Mouse (Mus musculus): ENCODE measurements at regions not wholly inside any gene's neighbourhood (a gene's known extent, or its start where the extent isn't known, plus 50 kb on each side); places are given as distances from the start of the nearest gene placed in this dataset.

- Histone ChIP-seq H3K4me1 (ENCODE audit: control insufficient read depth, insufficient read depth, low read length) (no peaks in the 10 kb centered on the region), H3K79me2 (replicated peaks; ENCODE audit: control insufficient read depth, insufficient read depth, low read length) (no peaks in the 10 kb centered on the region), H3K27ac (no peak overlapping the region), H3K4me3 (no peak overlapping the region), H3K36me3 (ENCODE audit: control insufficient read depth, insufficient read depth, low read length) (no peaks in the 10 kb centered on the region), H3K9ac (ENCODE audit: low read depth, low read length) (no peak overlapping the region), H3K27me3 (ENCODE audit: control insufficient read depth, insufficient read depth, low read length) (no peaks in the 10 kb centered on the region)
- 93% methylated on average over 1 of the region's 1 CpGs for WGBS
- DNase-seq: no peak
- intact Hi-C loops (cut with DNase I): no loop called here
- TF ChIP-seq CTCF (IDR thresholded peaks at IDR 0.05) (no peak), POLR2A (IDR thresholded peaks at IDR 0.05; ENCODE audit: insufficient read depth, low read depth, low read length) (no peak), EP300 (IDR thresholded peaks at IDR 0.05; ENCODE audit: insufficient read depth, low read depth, low read length) (no peak)
These were observed 850.8 kb downstream of the 5730522E02Rik start for GRCm38 (mm10) chr11:25359723-25360122.

- H3K4me1 ChIP-seq (ENCODE audit: control insufficient read depth, insufficient read depth, low read length): no peaks in the 10 kb centered on the region
- H3K9ac ChIP-seq (ENCODE audit: low read depth, low read length): no peak overlapping the region
- H3K27me3 ChIP-seq (ENCODE audit: control insufficient read depth, insufficient read depth, low read length): no peaks in the 10 kb centered on the region
- no peak for DNase-seq
- WGBS: 10% methylated on average over 10 of the region's 10 CpGs
- H3K79me2 ChIP-seq (replicated peaks; ENCODE audit: control insufficient read depth, insufficient read depth, low read length): no peaks in the 10 kb centered on the region
- H3K36me3 ChIP-seq (ENCODE audit: control insufficient read depth, insufficient read depth, low read length): no peaks in the 10 kb centered on the region
- no peak overlapping the region for H3K4me3 ChIP-seq
- H3K27ac ChIP-seq: no peak overlapping the region
- intact Hi-C loops (cut with DNase I): no loop called here
- TF ChIP-seq CTCF (IDR thresholded peaks at IDR 0.05) (no peak), EP300 (IDR thresholded peaks at IDR 0.05; ENCODE audit: insufficient read depth, low read depth, low read length) (no peak), POLR2A (IDR thresholded peaks at IDR 0.05; ENCODE audit: insufficient read depth, low read depth, low read length) (no peak)
These were observed 852.7 kb downstream of the 5730522E02Rik start for GRCm38 (mm10) chr11:25357717-25358411.

DNA sequence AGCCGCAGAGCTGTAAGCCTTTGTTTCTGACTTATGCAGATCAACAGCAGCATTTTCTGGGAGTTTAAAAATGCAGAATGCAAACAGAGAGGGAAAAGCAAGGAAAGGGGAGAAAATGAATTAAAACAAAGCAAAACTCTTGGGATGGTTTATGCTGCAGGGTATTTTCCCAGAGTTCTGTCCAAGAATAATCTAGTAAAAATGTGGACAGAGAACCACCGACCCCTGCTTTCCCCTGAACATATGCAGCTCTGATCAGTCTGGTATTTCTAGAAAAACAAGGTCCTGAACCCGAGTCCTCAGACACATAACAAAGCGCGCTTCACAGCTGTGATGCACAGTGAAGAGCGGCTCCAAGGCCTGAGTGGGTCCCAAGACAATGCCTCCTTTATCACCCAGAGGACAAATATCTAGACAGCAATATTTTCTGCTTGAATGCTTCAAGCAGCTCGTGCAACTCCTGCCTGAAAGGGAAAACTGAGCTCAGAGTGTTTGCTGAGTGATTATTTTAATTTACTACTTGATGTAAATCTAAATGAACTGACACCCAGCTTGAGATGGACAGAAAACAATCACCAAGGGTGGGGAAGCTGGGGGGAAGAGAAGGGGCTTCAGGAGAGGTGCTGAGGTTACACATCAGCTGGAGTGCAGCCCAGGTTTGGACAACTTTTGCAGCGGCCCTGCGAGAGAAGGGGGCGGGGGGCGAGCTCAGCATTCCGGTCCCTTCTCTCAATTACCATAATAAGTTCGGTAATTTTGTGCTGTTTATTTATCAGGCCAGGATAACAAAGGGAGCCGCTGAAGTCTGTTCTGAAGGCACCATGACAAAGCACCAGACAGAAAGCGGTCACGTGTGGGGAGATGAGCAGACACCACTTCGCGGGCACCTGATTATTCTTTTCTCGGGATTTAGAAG is 853.6 kb downstream of the 5730522E02Rik start:
- Histone ChIP-seq H3K4me3 (no peak overlapping the region), H3K4me1 (ENCODE audit: control insufficient read depth, insufficient read depth, low read length) (no peaks in the 10 kb centered on the region), H3K79me2 (replicated peaks; ENCODE audit: control insufficient read depth, insufficient read depth, low read length) (no peaks in the 10 kb centered on the region), H3K36me3 (ENCODE audit: control insufficient read depth, insufficient read depth, low read length) (no peaks in the 10 kb centered on the region), H3K27ac (no peak overlapping the region), H3K27me3 (ENCODE audit: control insufficient read depth, insufficient read depth, low read length) (no peaks in the 10 kb centered on the region), H3K9ac (ENCODE audit: low read depth, low read length) (no peak overlapping the region)
- intact Hi-C loops (cut with DNase I): no loop called here
- no peak for TF ChIP-seq EP300 (IDR thresholded peaks at IDR 0.05; ENCODE audit: insufficient read depth, low read depth, low read length)
- TF ChIP-seq CTCF (IDR thresholded peaks at IDR 0.05): no peak
- no peak for TF ChIP-seq POLR2A (IDR thresholded peaks at IDR 0.05; ENCODE audit: insufficient read depth, low read depth, low read length)
- WGBS: 27% methylated on average over 19 of the region's 19 CpGs
- no peak for DNase-seq

- no peak for DNase-seq
- H3K27me3 ChIP-seq (ENCODE audit: control insufficient read depth, insufficient read depth, low read length): no peaks in the 10 kb centered on the region
- intact Hi-C loops (cut with DNase I): no loop called here
These were observed 874.9 kb downstream of the 5730522E02Rik start for GRCm38 (mm10) chr11:25335667-25336066.

DNA sequence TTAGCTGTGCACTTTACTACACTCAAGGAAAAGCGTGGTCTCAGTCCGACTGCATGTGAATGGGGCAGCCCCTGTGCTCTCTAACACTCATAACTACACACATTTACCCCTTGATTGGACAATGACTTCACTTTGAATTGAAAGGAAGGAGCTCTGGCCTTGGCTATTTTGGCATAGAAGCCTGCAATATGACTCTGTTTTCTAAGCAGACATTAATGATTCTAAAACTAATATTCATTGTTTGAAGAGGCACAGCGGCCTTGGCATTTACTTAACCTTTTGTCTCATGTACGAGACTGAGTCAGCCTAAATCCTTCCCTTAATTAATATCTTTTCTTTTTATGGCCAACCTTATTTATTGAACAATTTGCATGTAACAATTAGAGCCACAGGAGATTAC is 879.9 kb downstream of the 5730522E02Rik start:
- no peak for DNase-seq
- WGBS: 81% methylated on average over 4 of the region's 4 CpGs
- intact Hi-C loops (cut with DNase I): no loop called here
- Histone ChIP-seq H3K4me3 (no peak overlapping the region), H3K36me3 (ENCODE audit: control insufficient read depth, insufficient read depth, low read length) (no peaks in the 10 kb centered on the region), H3K27me3 (ENCODE audit: control insufficient read depth, insufficient read depth, low read length) (no peaks in the 10 kb centered on the region), H3K9ac (ENCODE audit: low read depth, low read length) (no peak overlapping the region), H3K4me1 (ENCODE audit: control insufficient read depth, insufficient read depth, low read length) (no peaks in the 10 kb centered on the region), H3K27ac (no peak overlapping the region), H3K79me2 (replicated peaks; ENCODE audit: control insufficient read depth, insufficient read depth, low read length) (no peaks in the 10 kb centered on the region)
- TF ChIP-seq EP300 (IDR thresholded peaks at IDR 0.05; ENCODE audit: insufficient read depth, low read depth, low read length) (no peak), CTCF (IDR thresholded peaks at IDR 0.05) (no peak), POLR2A (IDR thresholded peaks at IDR 0.05; ENCODE audit: insufficient read depth, low read depth, low read length) (no peak)

More at GRCm38 (mm10) chr11:25335667-25336066, 874.9 kb downstream of the 5730522E02Rik start:
- Histone ChIP-seq H3K36me3 (ENCODE audit: control insufficient read depth, insufficient read depth, low read length) (no peaks in the 10 kb centered on the region), H3K9ac (ENCODE audit: low read depth, low read length) (no peak overlapping the region), H3K79me2 (replicated peaks; ENCODE audit: control insufficient read depth, insufficient read depth, low read length) (no peaks in the 10 kb centered on the region), H3K4me3 (no peak overlapping the region), H3K27ac (no peak overlapping the region), H3K4me1 (ENCODE audit: control insufficient read depth, insufficient read depth, low read length) (no peaks in the 10 kb centered on the region)
- 45% methylated on average over 2 of the region's 2 CpGs for whole genome bisulfite sequencing
- TF ChIP-seq EP300 (IDR thresholded peaks at IDR 0.05; ENCODE audit: insufficient read depth, low read depth, low read length) (no peak), POLR2A (IDR thresholded peaks at IDR 0.05; ENCODE audit: insufficient read depth, low read depth, low read length) (no peak), CTCF (IDR thresholded peaks at IDR 0.05) (no peak)

- Histone ChIP-seq H3K27me3 (ENCODE audit: control insufficient read depth, insufficient read depth, low read length) (no peaks in the 10 kb centered on the region), H3K9ac (ENCODE audit: low read depth, low read length) (no peak overlapping the region), H3K4me3 (no peak overlapping the region), H3K27ac (no peak overlapping the region), H3K79me2 (replicated peaks; ENCODE audit: control insufficient read depth, insufficient read depth, low read length) (no peaks in the 10 kb centered on the region), H3K36me3 (ENCODE audit: control insufficient read depth, insufficient read depth, low read length) (no peaks in the 10 kb centered on the region), H3K4me1 (ENCODE audit: control insufficient read depth, insufficient read depth, low read length) (no peaks in the 10 kb centered on the region)
- intact Hi-C loops (cut with DNase I): no loop called here
- TF ChIP-seq POLR2A (IDR thresholded peaks at IDR 0.05; ENCODE audit: insufficient read depth, low read depth, low read length) (no peak), CTCF (IDR thresholded peaks at IDR 0.05) (no peak)
- DNase-seq: no peak
These were observed 888.1 kb downstream of the 5730522E02Rik start for GRCm38 (mm10) chr11:25322426-25322825.
